Mouse (Mus musculus) frontal cortex, adult 2 months (tissue): ENCODE data around the gene Ubn2. TPM values are rescaled to one million over a fixed set of nuclear protein-coding genes. Genes with fewer than 3 reads are reported as not detected.
"Not testable (repeated sequence)": the region's sequence is repeated elsewhere in the genome, so short reads cannot be mapped to it uniquely, and the experiment has no call there.

Source experiments
- DNase-seq, 2 experiments: peaks; one replicate each; pipeline ENCODE4 v3.0.0; 2022; ENCODE audit warnings: low spot score in 1 of 2; ENCODE audit errors: extremely low spot score in 1 of 2
- polyA plus RNA-seq: library from polyadenylated mRNA; depleted of rRNA; stranded (reverse); fragments of >200 nt; gene quantifications from 2 replicates; pipeline ENCODE4 v1.2.3, GENCODE M21; 2012; rRNA removed

Gene Ubn2
- polyA plus RNA-seq = 25.3 and 26.8 TPM in 2 replicates

GRCm38 (mm10) chr6:38433261-38434033 lies at the start of gene Ubn2:
Gene Ubn2 (plus strand): TSS chr6:38433950.
- peak; percentile 97 to 99 for DNase-seq

GRCm38 (mm10) chr6:38389671-38390070 lies 44.1 kb upstream of the Ubn2 start:
- DNase-seq = peak; percentile 25 to 51

GRCm38 (mm10) chr6:38432457-38432856 lies 1.3 kb upstream of the Ubn2 start:
- DNase-seq = not testable (repeated sequence)

GRCm38 (mm10) chr6:38434055-38435023 lies 589 bp downstream of the Ubn2 start:
- peak in 1 of 2 experiments; percentile 50 for DNase-seq

GRCm38 (mm10) chr6:38443842-38444241 lies 10.1 kb downstream of the Ubn2 start:
- no peak for DNase-seq

GRCm38 (mm10) chr6:38448295-38448694 lies 14.5 kb downstream of the Ubn2 start:
- DNase-seq = no peak

GRCm38 (mm10) chr6:38453049-38453448 lies 19.3 kb downstream of the Ubn2 start:
- DNase-seq = no peak

- DNase-seq = not testable (repeated sequence)
These were observed 22.7 kb downstream of the Ubn2 start for GRCm38 (mm10) chr6:38456425-38456824.

GRCm38 (mm10) chr6:38458075-38458474 lies 24.3 kb downstream of the Ubn2 start:
- no peak for DNase-seq

GRCm38 (mm10) chr6:38469591-38469990 lies 35.8 kb downstream of the Ubn2 start:
- DNase-seq = no peak

GRCm38 (mm10) chr6:38481694-38482371 lies 48.1 kb downstream of the Ubn2 start:
- DNase-seq = peak in 1 of 2 experiments; percentile 13

GRCm38 (mm10) chr6:38492550-38492949 lies 58.8 kb downstream of the Ubn2 start:
- DNase-seq = peak in 1 of 2 experiments; percentile 60

- no peak for DNase-seq
These were observed 61.9 kb downstream of the Ubn2 start for GRCm38 (mm10) chr6:38495641-38496040.

GRCm38 (mm10) chr6:38512096-38512495 lies 78.3 kb downstream of the Ubn2 start:
- DNase-seq = no peak

GRCm38 (mm10) chr6:38512830-38513229 lies 79.1 kb downstream of the Ubn2 start:
- DNase-seq = no peak

- no peak for DNase-seq
These were observed 81.5 kb downstream of the Ubn2 start for GRCm38 (mm10) chr6:38515201-38515600.

GRCm38 (mm10) chr6:38523851-38524250 lies 90.1 kb downstream of the Ubn2 start:
- no peak for DNase-seq

GRCm38 (mm10) chr6:38531211-38531820 lies 97.6 kb downstream of the Ubn2 start:
- peak in 1 of 2 experiments; percentile 22 for DNase-seq

GRCm38 (mm10) chr6:38532500-38533420 lies 99.0 kb downstream of the Ubn2 start:
- DNase-seq = peak in 1 of 2 experiments; percentile 26
